Mouse (Mus musculus): Measurements from ENCODE around the gene Kmt2e.

DNA sequence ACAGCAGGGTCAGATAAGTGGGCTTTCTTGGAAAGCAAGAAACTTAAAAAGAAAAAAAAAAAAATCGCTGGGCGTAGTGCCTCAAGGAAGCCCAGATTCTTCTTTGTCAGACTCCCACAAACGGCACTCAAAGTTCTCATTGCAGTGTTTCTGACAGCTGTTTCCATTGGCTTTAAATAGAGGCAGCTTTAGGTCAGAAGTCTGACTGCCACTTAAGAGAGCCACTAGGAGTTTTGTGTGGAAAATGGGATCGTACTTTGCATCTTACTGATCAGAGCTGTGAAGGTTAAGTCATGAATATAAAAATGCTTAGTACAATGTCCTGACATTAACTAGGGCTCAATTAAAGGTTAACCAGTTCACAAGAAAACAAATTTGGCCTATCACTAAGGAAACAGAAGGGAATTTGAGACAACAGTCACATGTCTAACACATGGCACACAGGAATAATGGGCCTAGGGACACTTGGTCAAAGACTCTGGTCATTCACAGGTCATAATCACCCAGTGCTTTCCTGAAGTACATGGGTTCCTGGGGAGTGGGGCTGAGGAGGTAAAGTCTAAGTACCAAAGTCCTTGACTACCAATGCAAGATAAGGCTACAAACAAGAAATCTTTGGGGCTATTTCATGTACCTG is 19.6 kb upstream of the Kmt2e start:
- TF ChIP-seq CTCF (IDR thresholded peaks at IDR 0.05; ENCODE audit: control insufficient read depth, insufficient read depth, low read length) (no peak), POLR2A (IDR thresholded peaks at IDR 0.05; ENCODE audit: borderline replicate concordance, control insufficient read depth, low read depth, low read length) (no peak)
